Mouse (Mus musculus): ENCODE data around the gene Nos3. TPM values are rescaled to one million over a fixed set of nuclear protein-coding genes. Genes with fewer than 3 reads are reported as not detected.

The Nos3 gene
- polyA plus RNA-seq (2015; fragmentation: Nextera tagmentation; extraction: Ambion mirVana) = 8.6 and 11.0 TPM in 2 replicates

GRCm38 (mm10) chr5:24364508-24364907 is at the start of gene Nos3:
Gene Nos3, plus strand, starts transcription at chr5:24364810.
- Histone ChIP-seq H3K27me3 (replicated peaks; ENCODE audit: control insufficient read depth, insufficient read depth, low read length) (no peaks in the 10 kb centered on the region), H3K36me3 (ENCODE audit: control insufficient read depth, insufficient read depth, low read length) (no peaks in the 10 kb centered on the region), H3K9ac (ENCODE audit: low read depth, low read length) (no peak within 1 kb of the TSS), H3K4me1 (ENCODE audit: control insufficient read depth, insufficient read depth, low read depth, low read length) (0 out of 2 replicates have a peak, but pooled peaks cover 3% of the 10 kb centered on the region), H3K4me2 (ENCODE audit: low read length) (no peak within 1 kb of the TSS), H3K27ac (ENCODE audit: low read depth, low read length) (peak within 1 kb of the TSS; percentile 15; the same call in 1 of the 2 replicates), H3K9me3 (ENCODE audit: control insufficient read depth, low read length) (no peaks in the 10 kb centered on the region), H3K4me3 (ENCODE audit: low read length) (peak within 1 kb of the TSS; percentile 13; the same call in 1 of the 2 replicates)
- 36% methylated on average over 12 of the region's 12 CpGs for WGBS
- ATAC-seq = no peak

- H3K4me2 ChIP-seq (ENCODE audit: low read length) = no peak overlapping the region
- H3K4me1 ChIP-seq (ENCODE audit: control insufficient read depth, insufficient read depth, low read depth, low read length) = no peaks in the 10 kb centered on the region; the same call in 1 of the 2 replicates
- H3K9ac ChIP-seq (ENCODE audit: low read depth, low read length) = no peak overlapping the region
- no peaks in the 10 kb centered on the region for H3K27me3 ChIP-seq (replicated peaks; ENCODE audit: control insufficient read depth, insufficient read depth, low read length)
- WGBS = 18% methylated on average over 13 of the region's 13 CpGs
- no peak overlapping the region for H3K4me3 ChIP-seq (ENCODE audit: low read length)
- no peaks in the 10 kb centered on the region for H3K9me3 ChIP-seq (ENCODE audit: control insufficient read depth, low read length)
- H3K36me3 ChIP-seq (ENCODE audit: control insufficient read depth, insufficient read depth, low read length) = peaks cover 16% of the 10 kb centered on the region
- ATAC-seq = 0 out of 2 replicates have a peak, but pooled peaks have one; percentile 17
- no peak overlapping the region for H3K27ac ChIP-seq (ENCODE audit: low read depth, low read length)
These were observed 44.7 kb upstream of the Nos3 start for GRCm38 (mm10) chr5:24319776-24320466.

- WGBS = 42% methylated on average over 6 of the region's 6 CpGs
- no peak overlapping the region for H3K4me2 ChIP-seq (ENCODE audit: low read length)
These were observed 44.2 kb upstream of the Nos3 start for GRCm38 (mm10) chr5:24320467-24320813.

GRCm38 (mm10) chr5:24320894-24321293 is 43.7 kb upstream of the Nos3 start:
- H3K9ac ChIP-seq (ENCODE audit: low read depth, low read length) = no peak overlapping the region
- H3K9me3 ChIP-seq (ENCODE audit: control insufficient read depth, low read length) = no peaks in the 10 kb centered on the region
- WGBS = 34% methylated on average over 5 of the region's 5 CpGs
- H3K36me3 ChIP-seq (ENCODE audit: control insufficient read depth, insufficient read depth, low read length) = peaks cover 25% of the 10 kb centered on the region
- H3K27me3 ChIP-seq (replicated peaks; ENCODE audit: control insufficient read depth, insufficient read depth, low read length) = no peaks in the 10 kb centered on the region
- no peaks in the 10 kb centered on the region; the same call in 1 of the 2 replicates for H3K4me1 ChIP-seq (ENCODE audit: control insufficient read depth, insufficient read depth, low read depth, low read length)
- no peak overlapping the region for H3K27ac ChIP-seq (ENCODE audit: low read depth, low read length)
- H3K4me3 ChIP-seq (ENCODE audit: low read length) = no peak overlapping the region
- ATAC-seq = no peak
- H3K4me2 ChIP-seq (ENCODE audit: low read length) = no peak overlapping the region

More at GRCm38 (mm10) chr5:24320467-24320813, 44.2 kb upstream of the Nos3 start:
- Histone ChIP-seq H3K27me3 (replicated peaks; ENCODE audit: control insufficient read depth, insufficient read depth, low read length) (no peaks in the 10 kb centered on the region), H3K4me3 (ENCODE audit: low read length) (no peak overlapping the region), H3K9me3 (ENCODE audit: control insufficient read depth, low read length) (no peaks in the 10 kb centered on the region), H3K4me1 (ENCODE audit: control insufficient read depth, insufficient read depth, low read depth, low read length) (no peaks in the 10 kb centered on the region; the same call in 1 of the 2 replicates), H3K27ac (ENCODE audit: low read depth, low read length) (no peak overlapping the region), H3K9ac (ENCODE audit: low read depth, low read length) (no peak overlapping the region), H3K36me3 (ENCODE audit: control insufficient read depth, insufficient read depth, low read length) (peaks cover 21% of the 10 kb centered on the region)
- no peak for ATAC-seq

- Histone ChIP-seq H3K9ac (ENCODE audit: low read depth, low read length) (peak overlapping the region; percentile 29), H3K4me1 (ENCODE audit: control insufficient read depth, insufficient read depth, low read depth, low read length) (no peaks in the 10 kb centered on the region; the same call in 1 of the 2 replicates), H3K4me2 (ENCODE audit: low read length) (no peak overlapping the region), H3K27ac (ENCODE audit: low read depth, low read length) (no peak overlapping the region), H3K27me3 (replicated peaks; ENCODE audit: control insufficient read depth, insufficient read depth, low read length) (no peaks in the 10 kb centered on the region), H3K36me3 (ENCODE audit: control insufficient read depth, insufficient read depth, low read length) (peaks cover 29% of the 10 kb centered on the region), H3K4me3 (ENCODE audit: low read length) (no peak overlapping the region), H3K9me3 (ENCODE audit: control insufficient read depth, low read length) (no peaks in the 10 kb centered on the region)
- peak; percentile 18; the same call in 1 of the 2 replicates for ATAC-seq
- WGBS = 7% methylated on average over 19 of the region's 22 CpGs
These were observed 42.6 kb upstream of the Nos3 start for GRCm38 (mm10) chr5:24321711-24322682.

- no peak overlapping the region for H3K4me2 ChIP-seq (ENCODE audit: low read length)
- WGBS = 51% methylated on average over 14 of the region's 14 CpGs
- no peaks in the 10 kb centered on the region for H3K9me3 ChIP-seq (ENCODE audit: control insufficient read depth, low read length)
- H3K4me3 ChIP-seq (ENCODE audit: low read length) = no peak overlapping the region
- H3K9ac ChIP-seq (ENCODE audit: low read depth, low read length) = no peak overlapping the region
- no peaks in the 10 kb centered on the region for H3K27me3 ChIP-seq (replicated peaks; ENCODE audit: control insufficient read depth, insufficient read depth, low read length)
- H3K4me1 ChIP-seq (ENCODE audit: control insufficient read depth, insufficient read depth, low read depth, low read length) = peaks cover 24% of the 10 kb centered on the region
- H3K36me3 ChIP-seq (ENCODE audit: control insufficient read depth, insufficient read depth, low read length) = peaks cover 24% of the 10 kb centered on the region
- no peak overlapping the region for H3K27ac ChIP-seq (ENCODE audit: low read depth, low read length)
- no peak for ATAC-seq
These were observed 39.4 kb upstream of the Nos3 start for GRCm38 (mm10) chr5:24325251-24325650.

- H3K4me1 ChIP-seq (ENCODE audit: control insufficient read depth, insufficient read depth, low read depth, low read length) = peaks cover 26% of the 10 kb centered on the region
- 91% methylated on average over 15 of the region's 15 CpGs for WGBS
- no peak overlapping the region for H3K27ac ChIP-seq (ENCODE audit: low read depth, low read length)
- no peak overlapping the region for H3K9ac ChIP-seq (ENCODE audit: low read depth, low read length)
- no peak overlapping the region for H3K4me2 ChIP-seq (ENCODE audit: low read length)
- peaks cover 24% of the 10 kb centered on the region for H3K36me3 ChIP-seq (ENCODE audit: control insufficient read depth, insufficient read depth, low read length)
- no peak overlapping the region for H3K4me3 ChIP-seq (ENCODE audit: low read length)
- H3K9me3 ChIP-seq (ENCODE audit: control insufficient read depth, low read length) = no peaks in the 10 kb centered on the region
- H3K27me3 ChIP-seq (replicated peaks; ENCODE audit: control insufficient read depth, insufficient read depth, low read length) = no peaks in the 10 kb centered on the region
- no peak for ATAC-seq
These were observed 38.3 kb upstream of the Nos3 start for GRCm38 (mm10) chr5:24326166-24326841.

GRCm38 (mm10) chr5:24326842-24327417 is 37.7 kb upstream of the Nos3 start:
- H3K27ac ChIP-seq (ENCODE audit: low read depth, low read length) = no peak overlapping the region
- no peak overlapping the region for H3K4me2 ChIP-seq (ENCODE audit: low read length)
- no peaks in the 10 kb centered on the region for H3K27me3 ChIP-seq (replicated peaks; ENCODE audit: control insufficient read depth, insufficient read depth, low read length)
- H3K9me3 ChIP-seq (ENCODE audit: control insufficient read depth, low read length) = no peaks in the 10 kb centered on the region
- H3K9ac ChIP-seq (ENCODE audit: low read depth, low read length) = no peak overlapping the region
- WGBS = 78% methylated on average over 4 of the region's 4 CpGs
- H3K36me3 ChIP-seq (ENCODE audit: control insufficient read depth, insufficient read depth, low read length) = peaks cover 24% of the 10 kb centered on the region
- no peak overlapping the region for H3K4me3 ChIP-seq (ENCODE audit: low read length)
- H3K4me1 ChIP-seq (ENCODE audit: control insufficient read depth, insufficient read depth, low read depth, low read length) = peaks cover 26% of the 10 kb centered on the region
- ATAC-seq = no peak

Measured in hindbrain, embryonic 16.5 days (tissue).